8 mouse cellular contexts compared by ENCODE assay signal in the genomic region with DNA sequence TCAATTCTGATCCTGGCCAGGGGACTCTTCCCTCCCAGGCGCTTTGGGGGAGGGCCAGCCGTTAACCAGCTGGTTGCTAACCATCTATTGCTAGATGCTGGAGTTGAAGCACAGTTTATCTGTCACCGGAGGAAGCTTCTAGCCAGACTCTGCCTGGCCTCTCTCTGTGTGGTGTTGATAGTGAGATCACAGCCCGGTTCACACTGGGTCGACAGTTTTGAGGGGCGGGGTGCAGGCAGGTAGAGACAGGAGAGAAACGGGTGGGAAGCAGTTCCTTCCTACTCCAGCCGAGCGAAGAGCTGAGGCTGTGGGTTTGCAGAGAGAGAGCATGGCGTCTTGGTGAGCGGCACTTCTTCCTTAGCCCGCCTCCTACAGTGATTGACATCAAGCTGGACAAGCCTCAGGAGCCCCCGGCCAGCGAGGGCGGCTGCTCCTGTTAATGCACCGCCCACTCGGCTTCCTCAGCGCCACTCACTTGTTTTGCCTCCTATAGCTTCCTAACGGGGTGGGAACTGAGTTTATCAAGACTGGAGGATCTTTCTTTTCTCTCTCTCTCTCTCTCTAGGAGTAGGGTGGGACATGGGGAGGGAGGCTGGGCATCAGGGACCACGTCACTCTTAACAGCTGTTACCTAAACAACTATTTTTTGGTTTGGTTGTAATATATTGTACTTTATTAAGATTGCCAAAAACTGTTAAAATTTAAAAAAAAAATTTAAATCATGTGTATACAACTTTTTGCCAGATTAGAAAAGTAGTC. TPM values are rescaled to one million over a fixed set of nuclear protein-coding genes. Genes with fewer than 3 reads are reported as not detected.
A peak's percentile ranks its signal among the peaks of the same experiment; 100 is the strongest.
DNase-seq lines count a peak whose midpoint lies in the region; ATAC-seq and TF ChIP-seq lines count a peak whose summit lies in the region.

No protein-coding gene starts in this region.

- intact Hi-C loops in heart, adult 2 months (cut with DNase I), result no loop called here

- no peaks in the 10 kb centered on the region for H3K36me3 ChIP-seq in embryonic facial prominence, embryonic 13.5 days
- H3K36me3 ChIP-seq in heart, adult 2 months (ENCODE audit: control insufficient read depth, insufficient read depth, low read length), result no peaks in the 10 kb centered on the region
- H3K36me3 ChIP-seq in limb, embryonic 15.5 days, result no peaks in the 10 kb centered on the region
- no peaks in the 10 kb centered on the region; the same call in 1 of the 2 replicates for H3K36me3 ChIP-seq in midbrain, embryonic 15.5 days (replicated peaks)

- peak; percentile 76 to 81 for DNase-seq in heart, adult 2 months
- peak; percentile 60 for DNase-seq in kidney, adult 11 months
- peak; percentile 57 to 60 for DNase-seq in spleen, adult 18-20 months
- DNase-seq in cerebellum, adult 9-10 months, result no peak

- peak; percentile 53 for TF ChIP-seq POLR2A in heart, adult 2 months (IDR thresholded peaks at IDR 0.05; ENCODE audit: insufficient read depth, low read depth, low read length)

- peak; percentile 99 for ATAC-seq in activated CD4-positive, CD25-positive, alpha-beta regulatory T cell, adult 4 months
- ATAC-seq in embryonic facial prominence, embryonic 13.5 days (ENCODE audit: insufficient number of reproducible peaks, insufficient read depth, low FRiP score, low TSS enrichment, low read depth), result peak; percentile 84
- ATAC-seq in limb, embryonic 15.5 days (ENCODE audit: insufficient number of reproducible peaks, low FRiP score, low TSS enrichment, low read depth), result peak; percentile 78
- ATAC-seq in midbrain, embryonic 15.5 days (replicated peaks), result peak; percentile 62

- peak overlapping the region; percentile 73 for H3K4me2 ChIP-seq in embryonic facial prominence, embryonic 13.5 days
- H3K4me2 ChIP-seq in limb, embryonic 15.5 days, result peak overlapping the region; percentile 69
- H3K4me2 ChIP-seq in midbrain, embryonic 15.5 days, result peak overlapping the region; percentile 41

- TF ChIP-seq EP300 in heart, adult 2 months (IDR thresholded peaks at IDR 0.05; ENCODE audit: insufficient read depth, low read depth, low read length), result no peak

- peak overlapping the region; percentile 74 for H3K27ac ChIP-seq in embryonic facial prominence, embryonic 13.5 days
- H3K27ac ChIP-seq in heart, adult 2 months, result no peak overlapping the region
- H3K27ac ChIP-seq in limb, embryonic 15.5 days, result peak overlapping the region; percentile 82
- H3K27ac ChIP-seq in midbrain, embryonic 15.5 days, result peak overlapping the region; percentile 40; the same call in 1 of the 2 replicates

- H3K4me1 ChIP-seq in embryonic facial prominence, embryonic 13.5 days, result peaks cover 21% of the 10 kb centered on the region
- H3K4me1 ChIP-seq in heart, adult 2 months (ENCODE audit: control insufficient read depth, insufficient read depth, low read length), result peaks cover 1% of the 10 kb centered on the region; the same call in 1 of the 2 replicates
- peaks cover 16% of the 10 kb centered on the region for H3K4me1 ChIP-seq in limb, embryonic 15.5 days
- peaks cover 13% of the 10 kb centered on the region for H3K4me1 ChIP-seq in midbrain, embryonic 15.5 days

- H3K9ac ChIP-seq in embryonic facial prominence, embryonic 13.5 days, result peak overlapping the region; percentile 71
- peak overlapping the region; percentile 50 for H3K9ac ChIP-seq in heart, adult 2 months (ENCODE audit: low read depth, low read length)
- peak overlapping the region; percentile 44; the same call in 1 of the 2 replicates for H3K9ac ChIP-seq in limb, embryonic 15.5 days
- H3K9ac ChIP-seq in midbrain, embryonic 15.5 days, result no peak overlapping the region; the same call in 1 of the 2 replicates

- no peaks in the 10 kb centered on the region for H3K9me3 ChIP-seq in embryonic facial prominence, embryonic 13.5 days
- no peaks in the 10 kb centered on the region for H3K9me3 ChIP-seq in limb, embryonic 15.5 days
- no peaks in the 10 kb centered on the region for H3K9me3 ChIP-seq in midbrain, embryonic 15.5 days

- H3K4me3 ChIP-seq in embryonic facial prominence, embryonic 13.5 days, result peak overlapping the region; percentile 46
- H3K4me3 ChIP-seq in heart, adult 2 months, result peak overlapping the region; percentile 34
- peak overlapping the region; percentile 44 for H3K4me3 ChIP-seq in limb, embryonic 15.5 days
- peak overlapping the region; percentile 21 for H3K4me3 ChIP-seq in midbrain, embryonic 15.5 days

- no peaks in the 10 kb centered on the region for H3K79me2 ChIP-seq in heart, adult 2 months (replicated peaks; ENCODE audit: control insufficient read depth, insufficient read depth, low read length)

- no peak for TF ChIP-seq CTCF in heart, adult 2 months (IDR thresholded peaks at IDR 0.05)

- no peaks in the 10 kb centered on the region for H3K27me3 ChIP-seq in embryonic facial prominence, embryonic 13.5 days
- no peaks in the 10 kb centered on the region for H3K27me3 ChIP-seq in heart, adult 2 months (ENCODE audit: control insufficient read depth, insufficient read depth, low read length)
- no peaks in the 10 kb centered on the region for H3K27me3 ChIP-seq in limb, embryonic 15.5 days
- no peaks in the 10 kb centered on the region for H3K27me3 ChIP-seq in midbrain, embryonic 15.5 days (replicated peaks)

- WGBS in embryonic facial prominence, embryonic 13.5 days, result 3% methylated on average over 20 of the region's 20 CpGs
- WGBS in heart, adult 2 months, result 3% methylated on average over 20 of the region's 20 CpGs
- 2% methylated on average over 20 of the region's 20 CpGs for WGBS in limb, embryonic 15.5 days
- 5% methylated on average over 20 of the region's 20 CpGs for WGBS in midbrain, embryonic 15.5 days

RNA-seq across cellular contexts. Expression of a gene that starts 21.0 kb away (rescaled TPM):
- 10 to 100 TPM; 22.9 to 28.7 TPM for polyA plus RNA-seq in activated CD4-positive, CD25-positive, alpha-beta regulatory T cell, adult 4 months (2017; shearing (Covaris generic))
- polyA plus RNA-seq in embryonic facial prominence, embryonic 13.5 days (2015; fragmentation: Nextera tagmentation; extraction: Ambion mirVana), result 63.4 and 65.4 TPM in 2 replicates
- total RNA-seq in heart, adult 2 months (2021), result 10 to 100 TPM; 19.4 to 19.8 TPM
- polyA plus RNA-seq in heart, adult 2 months (2012; rRNA removed), result 31.0 and 43.5 TPM in 2 replicates
- polyA plus RNA-seq in limb, embryonic 15.5 days (2015; fragmentation: Nextera tagmentation; extraction: Ambion mirVana), result 65.5 and 71.9 TPM in 2 replicates
- 59.3 and 59.8 TPM in 2 replicates for polyA plus RNA-seq in midbrain, embryonic 15.5 days (2015; fragmentation: Nextera tagmentation; extraction: Ambion mirVana)

RNA-seq across cellular contexts. Expression of a gene that starts 49.1 kb away (rescaled TPM):
- polyA plus RNA-seq in activated CD4-positive, CD25-positive, alpha-beta regulatory T cell, adult 4 months (2017; shearing (Covaris generic)), result 1 to 10 TPM; 1.1 to 1.2 TPM
- polyA plus RNA-seq in embryonic facial prominence, embryonic 13.5 days (2015; fragmentation: Nextera tagmentation; extraction: Ambion mirVana), result 2.3 and 4.3 TPM in 2 replicates
- 1 to 10 TPM; 5.5 to 7.0 TPM for total RNA-seq in heart, adult 2 months (2021)
- polyA plus RNA-seq in heart, adult 2 months (2012; rRNA removed), result not detected in 2 replicates
- 2.7 TPM in 1 of 2 replicates, not detected in the other for polyA plus RNA-seq in limb, embryonic 15.5 days (2015; fragmentation: Nextera tagmentation; extraction: Ambion mirVana)
- 0.37 TPM in 1 of 2 replicates, not detected in the other for polyA plus RNA-seq in midbrain, embryonic 15.5 days (2015; fragmentation: Nextera tagmentation; extraction: Ambion mirVana)

RNA-seq across cellular contexts. Expression of a gene that starts 49.3 kb away (rescaled TPM):
- 1 to 10 TPM; 1.3 to 1.9 TPM for polyA plus RNA-seq in activated CD4-positive, CD25-positive, alpha-beta regulatory T cell, adult 4 months (2017; shearing (Covaris generic))
- polyA plus RNA-seq in embryonic facial prominence, embryonic 13.5 days (2015; fragmentation: Nextera tagmentation; extraction: Ambion mirVana), result 14.4 and 135 TPM in 2 replicates
- total RNA-seq in heart, adult 2 months (2021), result 10 to 100 TPM; 41.2 to 47.8 TPM
- polyA plus RNA-seq in heart, adult 2 months (2012; rRNA removed), result 52.9 and 87.2 TPM in 2 replicates
- polyA plus RNA-seq in limb, embryonic 15.5 days (2015; fragmentation: Nextera tagmentation; extraction: Ambion mirVana), result 32.7 and 42.1 TPM in 2 replicates
- 35.0 and 39.6 TPM in 2 replicates for polyA plus RNA-seq in midbrain, embryonic 15.5 days (2015; fragmentation: Nextera tagmentation; extraction: Ambion mirVana)
